Mouse (Mus musculus): ENCODE measurements at regions not wholly inside any gene's neighbourhood (a gene's known extent, or its start where the extent isn't known, plus 50 kb on each side); places are given as distances from the start of the nearest gene placed in this dataset.

GRCm38 (mm10) chr3:70384235-70384634 lies 376.8 kb downstream of the Otol1 start:
- no peak for DNase-seq

GRCm38 (mm10) chr3:70385961-70386360 lies 378.5 kb downstream of the Otol1 start:
- DNase-seq, result no peak

- DNase-seq, result no peak
Observed at GRCm38 (mm10) chr3:70401187-70401586, 393.8 kb downstream of the Otol1 start.

GRCm38 (mm10) chr3:70406571-70406970 lies 399.2 kb downstream of the Otol1 start:
- peak; percentile 12 for DNase-seq

- no peak for DNase-seq
Observed at GRCm38 (mm10) chr3:70418273-70418672, 410.9 kb downstream of the Otol1 start.

- DNase-seq, result no peak
Observed at GRCm38 (mm10) chr3:70422016-70422415, 414.6 kb downstream of the Otol1 start.

- DNase-seq, result no peak
Observed at GRCm38 (mm10) chr3:70422669-70423068, 415.3 kb downstream of the Otol1 start.

- DNase-seq, result peak; percentile 20
Observed at GRCm38 (mm10) chr3:70436671-70437070, 429.3 kb downstream of the Otol1 start.

GRCm38 (mm10) chr3:70457181-70457847 lies 449.9 kb downstream of the Otol1 start:
- DNase-seq, result no peak

- DNase-seq, result no peak
Observed at GRCm38 (mm10) chr3:70460811-70461210, 453.4 kb downstream of the Otol1 start.

- no peak for DNase-seq
Observed at GRCm38 (mm10) chr3:70463221-70463620, 455.8 kb downstream of the Otol1 start.

- DNase-seq, result peak; percentile 44
Observed at GRCm38 (mm10) chr3:70482521-70482920, 475.1 kb downstream of the Otol1 start.

GRCm38 (mm10) chr3:70483066-70483743 lies 475.8 kb downstream of the Otol1 start:
- no peak for DNase-seq

GRCm38 (mm10) chr3:70496431-70496830 lies 489.0 kb downstream of the Otol1 start:
- no peak for DNase-seq

GRCm38 (mm10) chr3:70500245-70500858 lies 492.9 kb downstream of the Otol1 start:
- no peak for DNase-seq

- peak; percentile 4 for DNase-seq
Observed at GRCm38 (mm10) chr3:70500991-70501961, 493.9 kb downstream of the Otol1 start.

GRCm38 (mm10) chr3:70533593-70534321 lies 526.3 kb downstream of the Otol1 start:
- DNase-seq, result no peak

GRCm38 (mm10) chr3:70535084-70535483 lies 527.7 kb downstream of the Otol1 start:
- no peak for DNase-seq

GRCm38 (mm10) chr3:70543911-70544310 lies 536.5 kb downstream of the Otol1 start:
- no peak for DNase-seq

GRCm38 (mm10) chr3:70557821-70558220 lies 550.4 kb downstream of the Otol1 start:
- DNase-seq, result no peak

GRCm38 (mm10) chr3:70566140-70566857 lies 558.9 kb downstream of the Otol1 start:
- no peak for DNase-seq

Measured in kidney, postnatal 10 days (tissue).